Mouse (Mus musculus) forebrain, embryonic 13.5 days (tissue): ENCODE measurements around the gene Fut8. TPM values are rescaled to one million over a fixed set of nuclear protein-coding genes. Genes with fewer than 3 reads are reported as not detected.
"Not testable (repeated sequence)": the region's sequence is repeated elsewhere in the genome, so short reads cannot be mapped to it uniquely, and the experiment has no call there.

ENCODE experiments used
- ATAC-seq: fragments of 200-750 bp; cut with Nextera tagmentation; 2 replicates; pipeline ENCODE4 v1.8.0; 2017
- H3K27ac ChIP-seq: fragments of 300-500 bp; sonication (generic); 2 replicates; pipeline ENCODE4 v1.5.1; 2015; ENCODE audit warnings: inconsistent platforms, mild to moderate bottlenecking, moderate library complexity
- H3K27me3 ChIP-seq: fragments of 300-500 bp; sonication (generic); 2 replicates; pipeline ENCODE4 v1.6.1; 2015; ENCODE audit warnings: mild to moderate bottlenecking, inconsistent platforms
- H3K36me3 ChIP-seq: fragments of 300-500 bp; sonication (generic); 2 replicates; pipeline ENCODE4 v1.6.1; 2015; ENCODE audit warnings: mild to moderate bottlenecking, inconsistent platforms; ENCODE audit not compliant: poor library complexity, severe bottlenecking
- H3K4me1 ChIP-seq: fragments of 300-500 bp; sonication (generic); 2 replicates; pipeline ENCODE4 v1.6.1; 2015; ENCODE audit warnings: inconsistent platforms
- H3K4me2 ChIP-seq: fragments of 300-500 bp; sonication (generic); 2 replicates; pipeline ENCODE4 v1.6.1; 2015; ENCODE audit warnings: inconsistent platforms, mild to moderate bottlenecking, moderate library complexity
- H3K4me3 ChIP-seq: fragments of 300-500 bp; sonication (generic); 2 replicates; pipeline ENCODE4 v1.5.1; 2015; ENCODE audit warnings: mild to moderate bottlenecking, inconsistent platforms
- H3K9ac ChIP-seq: fragments of 300-500 bp; sonication (generic); 2 replicates; pipeline ENCODE4 v1.6.1; 2015; ENCODE audit warnings: mild to moderate bottlenecking, inconsistent platforms
- H3K9me3 ChIP-seq: fragments of 300-500 bp; sonication (generic); replicated peaks from 2 replicates; pipeline ENCODE4 v1.6.1; 2016; ENCODE audit warnings: inconsistent platforms
- WGBS: fragments of 180-500 bp; shearing (Covaris S2); methylation state at CpG from one replicate; pipeline ENCODE4 v1.1.7; 2015; 5-methylcytosine and 5-hydroxymethylcytosine counted together
- polyA plus RNA-seq: library from polyadenylated mRNA; unstranded; fragments of >200 nt; fragmentation: Nextera tagmentation; extraction: Ambion mirVana; gene quantifications from 2 replicates; pipeline ENCODE4 v1.2.1, GENCODE M21; 2015

The Fut8 gene
- polyA plus RNA-seq, 1 experiment from 2014 or later: 27.7 TPM

DNA sequence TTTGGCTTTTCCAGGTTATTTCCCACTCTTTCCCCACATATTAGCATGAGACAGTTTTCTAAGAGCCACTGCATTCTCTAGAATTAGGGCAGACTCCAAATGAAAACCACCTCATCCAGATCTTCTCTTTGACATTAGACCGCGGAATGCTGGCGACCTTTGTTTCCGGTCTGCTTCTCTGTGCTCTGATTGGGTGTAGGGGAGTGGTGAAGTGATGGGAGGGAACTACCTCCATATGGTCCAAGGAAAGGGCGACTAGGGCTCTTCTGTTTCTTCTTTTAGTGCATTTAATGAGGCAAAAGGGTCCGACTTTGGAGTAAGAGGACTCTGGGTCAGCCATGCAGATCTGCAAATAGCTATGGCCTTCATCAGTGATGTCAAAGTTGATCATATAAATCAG lies 278.9 kb downstream of the Fut8 start:
- H3K36me3 ChIP-seq: no peaks in the 10 kb centered on the region
- no peak overlapping the region for H3K27ac ChIP-seq
- ATAC-seq: no peak
- H3K27me3 ChIP-seq: no peaks in the 10 kb centered on the region
- no peak overlapping the region for H3K9ac ChIP-seq
- H3K9me3 ChIP-seq: no peaks in the 10 kb centered on the region
- no peaks in the 10 kb centered on the region for H3K4me1 ChIP-seq
- H3K4me2 ChIP-seq: no peak overlapping the region
- 87% methylated on average over 6 of the region's 6 CpGs for WGBS
- H3K4me3 ChIP-seq: no peak overlapping the region

GRCm38 (mm10) chr12:77517691-77518090 lies 279.8 kb downstream of the Fut8 start:
- H3K9me3 ChIP-seq: no peaks in the 10 kb centered on the region
- no peak overlapping the region for H3K4me2 ChIP-seq
- no peaks in the 10 kb centered on the region for H3K27me3 ChIP-seq
- H3K4me1 ChIP-seq: no peaks in the 10 kb centered on the region
- H3K36me3 ChIP-seq: no peaks in the 10 kb centered on the region
- WGBS: 83% methylated on average over 12 of the region's 12 CpGs
- ATAC-seq: no peak
- no peak overlapping the region for H3K27ac ChIP-seq
- H3K9ac ChIP-seq: no peak overlapping the region
- no peak overlapping the region for H3K4me3 ChIP-seq

- H3K36me3 ChIP-seq: no peaks in the 10 kb centered on the region
- WGBS: 81% methylated on average over 6 of the region's 6 CpGs
- no peak for ATAC-seq
Measured at GRCm38 (mm10) chr12:77519534-77520102, 281.7 kb downstream of the Fut8 start.

GRCm38 (mm10) chr12:77524014-77524413 lies 286.1 kb downstream of the Fut8 start:
- not testable (repeated sequence) for H3K36me3 ChIP-seq, H3K4me3 ChIP-seq, H3K4me2 ChIP-seq, H3K4me1 ChIP-seq, H3K27me3 ChIP-seq, H3K27ac ChIP-seq, H3K9ac ChIP-seq, H3K9me3 ChIP-seq, ATAC-seq
- WGBS: 59% methylated on average over 4 of the region's 4 CpGs

More at GRCm38 (mm10) chr12:77519534-77520102, 281.7 kb downstream of the Fut8 start:
- no peak overlapping the region for H3K27ac ChIP-seq
- H3K4me2 ChIP-seq: no peak overlapping the region
- no peaks in the 10 kb centered on the region for H3K4me1 ChIP-seq
- no peak overlapping the region for H3K9ac ChIP-seq
- H3K27me3 ChIP-seq: no peaks in the 10 kb centered on the region
- no peak overlapping the region for H3K4me3 ChIP-seq
- H3K9me3 ChIP-seq: no peaks in the 10 kb centered on the region
